Mouse (Mus musculus) gastrocnemius, postnatal 4 days (tissue): Measurements from ENCODE around the gene Trappc13. TPM values are rescaled to one million over a fixed set of nuclear protein-coding genes. Genes with fewer than 3 reads are reported as not detected.

ENCODE experiments used
- DNase-seq, 2 experiments: peaks; one replicate each; pipeline ENCODE4 v3.0.0; 2021 to 2022; ENCODE audit warnings: low spot score in 2 of 2, mixed read lengths in 2 of 2
- total RNA-seq, 2 experiments: library from RNA; stranded (reverse); gene quantifications; 2 replicates each; pipeline ENCODE4 v1.2.3; 2021

The Trappc13 gene
- total RNA-seq, 2 experiments from 2014 or later, result 35.1 to 39.7 TPM

DNA sequence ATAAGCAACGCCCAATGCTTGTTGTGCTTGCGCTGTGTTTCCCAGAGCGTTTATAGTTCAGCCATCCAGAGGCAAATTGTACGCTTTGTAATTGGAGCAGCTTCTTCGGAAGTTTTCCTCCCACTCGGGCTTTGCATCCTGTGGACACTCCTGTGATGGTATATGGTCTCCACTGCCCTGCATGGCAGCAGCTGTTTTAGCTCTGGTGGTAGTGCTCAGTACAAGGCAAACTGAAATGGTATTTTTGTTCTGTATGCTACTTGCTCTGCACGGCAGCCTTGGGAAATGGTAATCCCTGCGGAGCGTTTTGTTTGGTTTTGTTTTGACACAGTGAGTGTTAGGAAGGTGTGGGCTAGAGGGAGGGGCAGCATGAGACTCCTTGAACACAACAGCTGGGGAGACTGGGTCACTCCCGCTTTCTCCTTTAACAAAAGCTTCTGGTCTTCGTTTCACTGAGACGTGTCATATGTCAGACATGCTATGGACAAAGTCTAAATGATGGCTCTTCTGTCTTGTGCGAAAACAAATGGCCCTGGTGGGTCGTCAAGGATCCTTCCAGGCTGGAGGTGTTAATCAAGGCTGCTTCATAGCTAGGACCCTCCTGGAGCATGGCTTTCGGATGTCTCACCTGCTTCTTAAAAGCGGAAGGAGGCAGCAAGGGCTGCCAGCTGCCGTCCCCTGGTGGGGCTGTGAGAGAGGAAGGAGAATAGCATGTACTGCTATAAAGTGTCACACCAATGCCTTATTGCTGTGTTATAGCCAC is 56.0 kb downstream of the Trappc13 start:
- DNase-seq, result no peak

DNA sequence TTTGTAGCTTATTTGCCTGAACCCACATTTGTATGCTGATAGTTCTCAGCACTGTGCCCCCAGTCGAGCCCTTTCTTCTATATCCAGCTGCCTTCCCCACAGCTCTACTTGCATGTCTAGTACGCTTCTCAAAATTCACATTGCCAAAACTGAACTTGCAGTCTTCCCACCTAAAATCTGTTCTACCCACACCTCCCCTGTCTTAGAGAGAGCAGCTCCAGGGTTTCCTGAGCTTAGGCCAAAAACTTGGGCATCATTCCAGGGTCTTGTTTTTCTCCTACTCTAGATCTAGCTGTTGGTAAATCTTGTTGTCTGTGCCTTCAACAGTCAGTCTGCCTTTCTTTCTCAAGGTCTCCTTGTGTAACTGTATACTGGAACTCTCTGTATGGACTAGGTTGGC is 63.4 kb downstream of the Trappc13 start:
- no peak for DNase-seq

DNA sequence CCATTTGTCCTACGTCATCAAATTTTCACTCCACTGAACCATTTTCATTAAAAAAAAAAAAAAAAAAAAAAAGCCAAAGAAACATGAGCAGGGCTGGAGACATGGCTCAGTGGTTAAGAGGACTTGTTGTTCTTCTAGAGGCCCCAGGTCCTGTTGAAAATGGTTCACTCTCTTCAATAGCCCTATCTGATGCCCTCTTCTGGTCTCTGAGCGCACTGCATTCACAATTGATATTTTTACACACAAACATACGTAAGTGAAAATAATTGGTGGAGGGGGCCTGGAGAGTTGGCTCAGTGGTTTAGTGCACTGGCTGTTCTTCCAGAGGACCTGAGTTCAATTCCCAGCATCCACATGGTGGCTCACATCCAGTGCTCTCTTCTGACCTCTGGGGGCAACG is 64.5 kb downstream of the Trappc13 start:
- DNase-seq, result no peak

DNA sequence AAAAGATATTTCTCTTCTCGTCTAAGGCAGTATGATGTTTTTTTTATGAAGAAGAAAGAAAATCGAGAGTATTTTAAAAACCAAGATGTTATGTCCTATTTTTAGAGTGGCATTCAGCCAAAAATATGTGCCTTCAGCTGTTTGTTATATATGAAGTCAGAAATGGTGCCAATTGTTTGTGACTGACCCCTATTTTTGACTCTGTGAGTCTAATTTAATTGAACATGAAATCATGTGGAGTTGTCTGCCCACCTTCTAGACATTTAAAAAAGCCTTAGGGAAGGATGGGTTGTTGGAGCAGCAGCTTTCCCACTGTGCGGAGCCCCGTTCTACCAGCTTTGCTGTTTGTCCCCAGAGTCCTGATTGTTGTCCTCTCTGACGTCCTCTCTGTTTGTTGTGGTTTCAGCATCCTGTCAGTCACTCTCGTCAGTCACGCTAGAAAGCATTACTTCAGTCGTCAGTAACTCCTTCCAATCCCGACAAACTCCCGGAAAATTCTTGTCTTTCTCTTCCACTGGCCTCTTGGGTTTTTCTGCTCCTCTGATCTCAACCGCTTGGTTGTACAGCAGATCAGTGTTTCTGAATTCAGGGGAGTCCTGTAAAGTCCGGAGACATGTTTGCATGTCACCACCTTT is 65.9 kb downstream of the Trappc13 start:
- no peak for DNase-seq

DNA sequence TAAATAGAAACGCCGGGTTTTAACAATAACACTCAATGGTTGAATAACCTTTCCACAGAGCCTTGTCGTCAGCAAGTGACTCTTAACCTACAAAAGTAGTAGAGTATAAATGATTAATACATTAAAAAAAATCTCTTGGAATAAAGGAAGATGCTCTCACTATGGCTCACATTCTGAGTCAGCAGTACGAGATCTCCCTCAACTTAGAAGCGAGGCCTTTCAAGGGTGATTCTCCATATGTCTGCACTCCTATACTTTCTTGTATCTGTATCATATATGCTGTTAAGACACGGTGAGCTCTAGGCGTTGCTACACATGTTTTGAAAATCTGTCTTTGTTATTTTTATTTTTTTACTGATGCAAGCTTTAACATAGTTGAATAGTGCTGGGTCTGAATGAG is 67.7 kb downstream of the Trappc13 start:
- DNase-seq, result no peak

DNA sequence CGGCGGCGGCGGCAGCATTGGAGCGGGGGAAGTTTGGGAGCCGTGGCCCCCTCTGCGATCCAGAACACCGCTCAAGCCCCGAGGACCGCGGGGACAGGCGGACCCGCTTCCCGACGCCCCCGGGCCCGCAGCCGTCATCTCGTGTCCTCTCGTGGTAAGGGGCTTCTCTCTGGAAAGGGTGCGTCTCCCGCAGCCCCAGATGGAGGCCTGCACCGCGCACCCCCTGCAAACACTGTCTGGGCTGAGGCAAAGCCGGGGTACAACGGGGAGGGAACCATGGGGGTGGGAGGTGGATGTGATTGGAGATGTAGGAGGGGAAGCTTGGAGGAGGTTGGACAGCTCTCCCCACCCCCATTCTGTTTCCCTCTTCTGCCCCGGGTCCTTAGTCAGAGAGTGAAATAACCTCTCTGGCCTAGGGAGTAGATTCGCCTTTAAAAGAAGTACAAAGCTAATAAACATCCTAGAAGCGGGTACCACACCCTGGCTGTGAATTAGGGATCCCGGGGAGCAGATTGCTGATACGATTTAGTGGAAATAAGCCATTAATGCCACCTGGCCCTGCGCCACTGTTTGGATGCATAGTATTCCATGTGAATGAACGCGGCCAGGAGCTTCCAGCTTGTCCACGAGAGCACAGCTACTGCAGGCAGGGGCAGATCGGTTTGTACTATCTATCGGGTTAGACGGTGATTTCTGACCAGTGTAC is 68.3 kb downstream of the Trappc13 start:
- DNase-seq, result peak in 1 of 2 experiments; percentile 34

DNA sequence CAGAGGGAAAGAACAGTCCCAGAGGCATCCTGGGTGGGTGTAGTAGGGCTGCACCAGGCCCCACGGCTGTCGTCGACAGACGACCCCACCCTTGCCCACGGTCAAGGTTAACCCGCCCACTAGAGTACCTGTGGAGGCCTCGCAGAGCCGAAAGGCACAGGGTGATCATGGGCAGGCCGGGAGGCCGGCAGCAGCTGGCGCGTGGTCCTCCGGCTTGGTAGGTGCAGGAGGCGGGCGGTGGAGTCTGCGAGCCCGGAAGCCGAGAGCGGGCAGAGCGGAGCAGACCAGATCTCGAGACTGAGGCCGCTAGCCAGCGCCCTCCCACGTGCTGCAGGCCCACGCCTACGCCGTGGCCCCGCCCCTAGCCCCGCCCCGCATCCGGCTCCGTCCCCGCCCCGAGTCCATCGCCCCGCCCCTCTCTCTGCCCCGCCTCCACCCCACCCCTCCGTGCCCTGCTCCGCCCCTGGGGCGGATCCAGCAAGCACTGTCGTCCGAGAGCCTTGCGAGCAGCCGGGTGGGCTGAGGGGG is 68.9 kb downstream of the Trappc13 start, which contains the start of the genes Nln and Sgtb:
Nln (minus strand) TSS at position 327 of the 528 bp plus-strand sequence.
Sgtb (plus strand) TSS at position 454 of the 528 bp plus-strand sequence.
- DNase-seq, result peak; percentile 76 to 84

DNA sequence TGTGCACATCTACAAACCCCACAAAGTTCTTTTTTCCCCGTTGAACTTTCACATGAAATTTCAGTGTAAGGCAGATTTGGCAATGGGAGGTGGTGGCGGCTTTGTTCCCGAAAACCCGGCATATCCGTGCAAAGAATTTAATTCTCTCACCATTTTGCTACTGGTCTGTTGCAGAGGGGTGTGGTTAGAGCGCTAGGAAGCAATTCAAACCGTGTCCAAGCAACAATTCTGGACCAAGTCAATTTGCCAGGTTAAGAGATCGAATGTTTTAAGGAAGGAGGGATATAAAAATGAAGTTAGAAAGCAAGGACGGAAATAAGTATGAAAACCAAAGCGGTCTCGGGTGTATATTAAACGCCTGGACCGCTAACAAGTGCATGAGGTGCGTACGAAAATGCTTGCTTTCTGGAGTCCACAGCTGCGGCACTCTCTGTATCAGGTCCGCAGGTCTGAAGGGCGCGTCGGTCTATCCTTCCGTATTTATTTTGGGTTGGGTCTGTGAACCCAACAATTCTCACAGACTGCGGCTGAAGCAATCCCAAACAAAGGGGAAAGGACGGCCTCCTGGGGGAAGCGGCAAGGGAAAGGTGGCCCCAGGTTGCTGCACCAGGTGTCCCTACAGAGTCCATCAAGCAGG is 69.5 kb downstream of the Trappc13 start:
- DNase-seq, result no peak

DNA sequence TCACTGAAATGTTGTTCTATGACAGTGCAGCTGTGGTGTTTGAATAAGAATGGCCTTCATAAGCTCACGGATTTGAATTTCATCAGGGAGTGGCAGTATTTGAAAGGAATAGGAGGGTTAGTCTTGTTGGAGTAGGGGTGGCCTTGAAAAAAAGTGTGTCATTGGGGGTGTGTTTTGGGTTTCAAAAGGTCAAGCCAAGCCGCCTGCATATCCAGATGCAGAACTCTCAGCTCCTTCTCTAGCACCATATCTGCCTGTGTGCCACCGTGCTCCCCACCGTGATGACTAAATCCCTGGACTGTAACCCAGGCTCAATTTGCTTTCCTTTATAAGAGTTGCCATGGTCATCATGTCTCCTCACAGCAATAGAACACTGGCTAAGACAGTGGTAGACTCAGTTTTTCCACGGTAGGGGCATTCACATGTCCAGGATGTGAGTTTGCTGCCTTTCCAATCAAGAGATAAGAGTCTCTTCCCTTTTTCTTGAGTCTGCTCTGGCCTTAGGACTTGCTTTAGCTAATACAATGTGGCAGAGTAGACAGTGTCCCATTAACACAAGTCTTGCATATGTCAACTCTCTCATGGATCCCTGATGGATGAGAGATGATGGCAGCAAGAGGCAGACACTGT is 76.5 kb downstream of the Trappc13 start:
- no peak for DNase-seq

DNA sequence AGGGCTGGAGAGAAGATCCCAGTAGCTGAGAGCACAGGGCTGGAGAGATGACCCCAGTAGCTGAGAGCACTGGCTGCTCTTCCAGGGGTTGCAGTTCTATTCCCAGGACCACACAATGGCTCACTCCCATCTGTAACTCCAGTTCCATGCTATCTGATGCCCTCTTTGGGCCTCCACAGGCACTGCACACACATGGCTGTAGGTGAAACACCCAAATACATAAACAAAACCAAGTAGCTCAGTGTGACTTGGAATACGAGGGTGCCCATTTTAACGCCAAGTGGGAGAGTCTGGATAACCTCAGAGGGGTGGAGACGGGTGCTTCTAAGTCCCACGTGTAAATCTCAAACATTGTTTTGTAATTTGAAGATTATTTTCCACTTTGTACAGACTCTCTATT is 77.9 kb downstream of the Trappc13 start:
- no peak for DNase-seq

DNA sequence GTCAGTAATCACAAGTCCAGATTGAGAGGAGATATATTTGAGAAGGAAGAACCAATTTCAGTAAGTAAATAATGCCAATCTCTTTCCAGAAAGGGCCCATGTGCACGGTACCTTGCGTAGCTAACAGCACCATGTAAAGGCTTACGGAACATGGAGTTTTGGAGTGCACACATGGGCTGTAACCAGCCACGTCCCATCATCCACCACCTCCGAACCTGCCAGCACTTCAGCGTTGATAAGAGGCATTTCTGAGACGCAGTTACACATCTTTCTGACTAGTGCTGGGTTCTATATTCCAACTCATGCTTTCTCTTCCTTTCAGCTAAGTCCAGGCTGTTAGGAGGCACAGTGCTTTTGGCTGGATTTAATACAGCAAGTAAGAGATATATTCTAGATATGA is 81.1 kb downstream of the Trappc13 start:
- no peak for DNase-seq

DNA sequence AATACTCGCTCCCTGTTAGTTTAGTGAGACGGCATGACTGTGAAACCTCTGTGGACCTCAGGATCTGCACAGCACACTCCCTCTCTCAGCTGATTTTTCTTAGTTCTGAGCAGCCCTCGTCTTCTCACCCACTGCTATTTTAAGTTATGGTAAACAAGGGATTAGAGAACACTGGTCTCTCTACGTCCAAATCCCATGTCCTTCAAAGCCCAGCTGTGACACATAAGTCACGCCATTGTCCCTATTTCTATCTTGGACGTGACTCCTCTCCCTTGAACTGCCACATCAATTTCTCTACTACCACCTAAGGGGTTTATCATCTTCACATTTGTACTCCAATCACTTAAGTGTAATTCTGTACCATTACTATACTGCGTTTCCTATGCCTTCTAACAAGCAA is 82.3 kb downstream of the Trappc13 start:
- DNase-seq, result no peak

DNA sequence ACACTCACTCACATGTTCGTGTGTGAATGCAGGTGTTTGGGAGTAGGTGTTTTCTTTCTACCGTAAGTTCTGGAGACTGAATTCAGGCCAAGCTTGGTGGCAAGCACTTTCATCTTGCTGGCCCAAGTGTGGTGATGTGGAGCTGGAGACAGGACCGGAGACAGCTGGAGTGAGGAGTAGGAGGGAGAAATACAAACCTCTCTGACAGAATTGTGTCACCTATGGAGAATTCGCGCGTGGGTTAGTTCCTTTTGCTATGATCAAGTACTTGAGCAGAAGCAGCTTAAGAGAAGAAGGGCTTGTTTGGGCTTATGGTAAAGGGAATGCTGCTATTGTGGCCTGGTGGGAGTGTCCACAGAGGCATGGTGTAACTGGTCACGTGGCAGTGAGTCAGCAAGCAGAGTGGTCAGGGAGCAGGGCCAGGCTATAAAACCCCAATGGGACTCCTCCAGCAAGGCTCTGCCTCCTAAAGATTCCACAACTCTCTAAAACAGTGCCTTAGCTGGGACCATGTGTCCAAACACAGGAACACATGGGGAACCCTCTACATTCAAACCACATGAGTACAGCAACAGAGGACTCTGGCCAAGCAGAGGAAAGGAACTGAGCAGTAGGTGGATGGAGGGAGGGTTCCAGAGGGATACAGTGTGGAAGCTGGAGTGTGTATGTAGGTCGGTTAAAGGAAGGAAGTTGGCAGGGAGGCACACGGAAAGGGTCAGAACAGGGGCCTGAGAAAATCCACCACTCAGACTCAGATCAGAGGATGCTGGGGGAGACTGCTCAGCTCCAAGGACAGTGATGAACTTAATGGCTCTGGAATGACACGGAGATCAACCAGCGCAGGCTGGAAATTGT is 83.5 kb downstream of the Trappc13 start:
- no peak for DNase-seq

Other genes with a start within 250 kb of the Trappc13 start
- gene Nln, start 68.9 kb downstream of the Trappc13 start, total RNA-seq, result 10 to 100 TPM; 15.3 TPM
- 1 to 10 TPM; 3.3 to 3.5 TPM for gene Sgtb, start 68.7 kb downstream of the Trappc13 start, total RNA-seq
- 10 to 100 TPM; 19.7 to 23.0 TPM for gene Trim23, start 328 bp upstream of the Trappc13 start, total RNA-seq
- gene Cenpk, start 50.1 kb upstream of the Trappc13 start, total RNA-seq, result 10 to 100 TPM in 1 of 2 experiments, 1 to 10 TPM in 1; 6.5 to 10.2 TPM
- gene Ppwd1, start 50.4 kb upstream of the Trappc13 start, total RNA-seq, result 10 to 100 TPM; 11.5 to 13.8 TPM
- gene Adamts6, start 109.4 kb upstream of the Trappc13 start, total RNA-seq, result 1 to 10 TPM; 3.2 to 4.4 TPM